Mouse (Mus musculus) heart, postnatal 0 days (tissue): ENCODE measurements around the gene Erc1.

Experiments used
- CTCF ChIP-seq: IDR thresholded peaks from 2 replicates; pipeline ENCODE4 v1.5.1; 2016; ENCODE audit warnings: antibody characterized with exemption, control low read depth, low read depth
- EP300 ChIP-seq: IDR thresholded peaks from 2 replicates; pipeline ENCODE4 v1.6.1; 2016; ENCODE audit warnings: antibody characterized with exemption, low read depth

DNA sequence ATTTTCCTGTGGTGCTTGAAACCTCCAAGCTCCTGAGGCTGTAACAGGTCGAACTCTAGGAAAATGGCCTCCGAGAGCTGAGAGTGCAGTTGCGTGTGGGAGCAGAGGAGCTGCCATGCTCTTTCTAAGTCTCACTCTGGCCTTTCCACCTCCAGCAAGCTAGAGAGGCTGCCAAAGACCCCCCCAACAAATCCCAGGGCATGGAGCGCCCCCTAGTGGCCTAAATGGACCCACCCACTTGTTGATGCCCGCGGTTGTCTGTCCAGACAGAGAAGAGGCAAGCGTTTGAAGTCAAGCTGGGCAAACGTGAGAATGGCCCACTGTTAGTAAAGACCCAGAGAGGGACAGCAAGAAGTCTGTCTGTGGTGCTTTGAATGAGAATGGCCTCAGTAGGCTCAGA lies 293.5 kb downstream of the Erc1 start:
- TF ChIP-seq EP300 (no peak), CTCF (peak; percentile 21; the same call in 1 of the 2 replicates)
